Mouse (Mus musculus) right cerebral cortex, postnatal 25 days (tissue): Measurements from ENCODE around the gene Cgnl1.
"Not testable (repeated sequence)": the region's sequence is repeated elsewhere in the genome, so short reads cannot be mapped to it uniquely, and the experiment has no call there.

Experiments used
- DNase-seq: peaks from one replicate; pipeline ENCODE4 v3.0.0; 2022

Gene Cgnl1

DNA sequence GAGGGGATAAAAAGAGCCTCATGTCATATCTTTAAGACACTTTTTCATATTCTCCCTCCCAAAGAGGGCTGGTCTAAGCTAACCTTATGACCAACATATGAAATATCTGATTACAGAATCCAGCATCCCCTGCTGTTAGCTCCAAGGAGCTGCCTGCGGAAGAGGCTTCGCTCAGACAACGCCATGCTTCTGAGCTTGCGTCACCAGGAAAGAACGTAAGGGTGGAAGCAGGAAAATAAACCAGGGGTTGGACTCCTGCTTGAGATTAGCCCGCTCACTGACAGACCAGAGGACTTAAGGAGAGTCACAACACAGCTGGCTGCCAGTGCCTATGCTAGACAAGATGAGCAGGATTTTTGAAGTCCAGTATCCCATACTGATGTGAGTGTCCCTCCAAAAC lies 105.0 kb downstream of the Cgnl1 start:
- DNase-seq = no peak

DNA sequence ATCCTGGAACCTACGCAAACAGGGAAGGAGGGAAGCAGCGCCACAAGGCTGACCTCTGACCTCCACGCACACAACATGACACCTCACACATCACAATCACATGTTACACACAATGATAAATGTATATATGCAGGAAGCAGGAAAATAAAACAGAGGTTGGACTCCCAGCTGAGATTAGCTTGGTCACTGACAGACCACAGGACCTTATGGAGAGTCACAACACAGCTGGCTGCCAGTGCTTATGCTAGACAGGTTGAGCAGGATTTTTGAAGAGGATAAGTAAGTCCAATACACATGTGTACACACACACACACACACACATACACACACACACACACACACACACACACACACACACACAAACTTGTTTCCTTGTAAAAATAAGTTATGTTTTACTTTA lies 105.9 kb downstream of the Cgnl1 start:
- DNase-seq = no peak

DNA sequence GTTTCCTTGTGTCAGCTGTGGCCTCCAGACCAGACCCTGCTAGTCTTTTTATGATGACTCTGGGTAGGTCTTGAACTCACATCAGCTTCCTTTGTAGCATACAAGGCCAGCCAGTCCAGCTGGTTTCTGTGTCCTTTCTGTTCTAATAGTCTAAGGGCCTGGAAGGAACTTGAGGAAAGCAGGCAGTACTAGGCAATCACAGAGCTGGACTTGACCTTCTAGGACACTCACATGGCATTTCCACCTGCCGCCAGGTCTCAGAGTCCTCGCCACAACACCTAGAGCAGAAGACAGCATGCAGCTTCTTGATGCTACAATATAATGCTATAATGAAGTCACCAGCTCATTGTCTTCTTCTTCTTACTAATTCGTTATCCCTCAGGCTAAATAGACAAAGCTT lies 106.5 kb downstream of the Cgnl1 start:
- no peak for DNase-seq

DNA sequence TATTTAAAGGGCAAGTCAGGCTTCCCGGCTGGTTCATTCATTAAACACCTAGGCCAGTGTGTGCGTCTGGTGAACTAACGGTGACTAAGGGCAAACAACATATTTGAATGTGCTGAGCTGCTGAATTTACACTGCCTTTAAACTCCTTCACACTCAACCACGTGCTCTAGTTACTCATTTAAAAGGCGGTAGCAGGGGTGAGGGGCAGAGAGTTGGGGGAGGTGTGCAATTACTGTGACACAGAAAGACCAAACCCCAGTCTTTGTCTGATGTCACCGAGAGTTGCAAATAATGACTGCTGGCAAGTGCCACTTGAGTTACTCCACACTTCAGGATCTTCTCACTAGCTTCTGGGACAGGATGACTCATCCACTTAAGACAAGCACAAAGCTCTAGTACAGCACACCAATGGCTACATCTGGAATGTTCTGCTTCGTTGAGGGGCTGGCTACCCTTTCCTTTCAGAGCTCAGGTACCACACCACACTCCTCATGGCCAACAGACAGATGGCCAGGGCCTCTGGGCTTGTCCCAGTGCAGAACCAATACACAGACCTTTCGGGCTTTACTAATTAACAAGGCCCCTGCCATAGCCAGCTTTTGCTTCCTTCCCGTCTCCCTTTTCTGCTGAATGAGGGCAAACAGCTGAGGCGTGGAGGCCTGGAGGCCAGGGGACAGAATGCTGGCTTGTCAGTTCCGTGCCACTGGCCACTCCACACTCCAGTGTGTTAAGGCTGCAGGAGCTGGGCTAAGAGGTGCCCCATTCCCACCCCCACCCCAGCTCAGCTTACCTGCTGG lies 107.8 kb downstream of the Cgnl1 start:
- DNase-seq = no peak

DNA sequence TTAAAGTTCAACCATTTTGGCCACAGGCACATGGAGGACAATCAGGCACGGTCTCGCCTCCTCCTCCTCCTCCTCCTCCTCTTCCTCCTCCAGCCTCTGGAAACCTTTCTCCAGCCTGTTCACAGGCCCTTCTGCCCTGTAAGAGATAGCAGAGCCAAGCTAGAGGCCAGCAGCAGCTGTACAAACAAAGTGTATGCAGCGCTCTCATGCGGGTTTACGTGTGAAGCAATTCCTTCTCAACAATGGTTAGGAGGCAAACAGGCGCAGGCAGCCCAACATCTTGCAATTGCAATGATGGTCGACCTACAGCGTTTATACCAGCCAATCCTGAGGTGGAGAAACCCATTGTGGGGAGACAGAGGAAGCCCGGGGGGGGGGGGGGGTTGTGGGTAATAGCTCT lies 110.9 kb downstream of the Cgnl1 start:
- no peak for DNase-seq

DNA sequence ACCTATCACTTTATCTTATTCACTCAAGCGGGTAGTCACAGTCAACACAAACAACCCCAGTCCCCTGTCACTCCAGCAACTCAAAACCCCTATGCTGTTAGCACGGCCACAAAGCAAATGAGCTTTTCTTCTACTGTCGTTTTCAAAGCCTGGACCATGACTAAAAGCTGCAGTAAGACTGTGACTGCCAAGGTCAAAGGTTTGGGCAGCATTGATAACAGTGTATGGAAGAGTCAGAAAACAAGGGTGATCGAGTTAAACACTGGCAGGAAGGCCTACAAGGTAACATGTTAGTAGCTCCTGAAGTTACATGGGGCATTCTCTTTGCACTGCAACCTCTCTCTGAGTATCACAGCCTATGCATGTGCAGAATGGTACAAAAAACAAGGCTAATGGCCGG lies 111.7 kb downstream of the Cgnl1 start:
- DNase-seq = no peak

DNA sequence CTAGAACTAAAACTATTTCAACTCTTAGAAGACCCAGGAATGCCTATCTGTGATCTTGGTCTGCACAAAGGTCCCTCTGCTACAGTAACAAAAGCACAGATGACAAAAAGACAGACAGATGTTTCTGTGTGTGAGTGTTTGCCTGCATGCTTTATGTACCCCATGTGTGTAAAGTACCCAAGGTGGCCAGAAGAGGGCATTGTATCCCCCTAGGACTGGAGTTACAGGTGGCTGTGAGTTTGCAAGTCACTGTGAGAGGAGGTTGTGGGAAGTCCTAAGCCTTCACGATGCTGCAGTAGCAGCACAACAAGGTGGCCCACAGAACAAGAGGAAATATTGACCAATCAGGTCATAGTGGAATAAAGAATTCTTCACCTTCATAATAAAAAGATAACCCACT lies 114.2 kb downstream of the Cgnl1 start:
- DNase-seq = no peak

DNA sequence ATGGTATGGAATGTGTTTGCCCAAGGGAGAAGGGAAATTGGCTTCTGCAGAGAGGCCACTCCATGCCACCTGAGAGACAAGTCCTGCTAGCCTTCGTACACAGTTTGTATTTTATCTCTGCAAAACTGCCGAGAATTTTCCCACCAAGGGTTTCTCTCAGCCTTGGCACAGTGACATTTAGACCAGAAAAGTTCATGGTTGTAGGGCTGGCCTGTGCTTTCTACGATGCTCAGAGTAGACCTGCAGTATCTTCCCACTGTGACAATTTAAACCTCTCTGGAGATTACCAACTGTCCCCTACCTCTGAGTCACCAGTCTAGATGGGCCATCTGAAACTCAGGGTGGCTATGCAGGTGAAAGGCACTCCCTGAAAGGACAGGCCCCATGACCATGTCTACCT lies 116.5 kb downstream of the Cgnl1 start:
- DNase-seq = no peak

DNA sequence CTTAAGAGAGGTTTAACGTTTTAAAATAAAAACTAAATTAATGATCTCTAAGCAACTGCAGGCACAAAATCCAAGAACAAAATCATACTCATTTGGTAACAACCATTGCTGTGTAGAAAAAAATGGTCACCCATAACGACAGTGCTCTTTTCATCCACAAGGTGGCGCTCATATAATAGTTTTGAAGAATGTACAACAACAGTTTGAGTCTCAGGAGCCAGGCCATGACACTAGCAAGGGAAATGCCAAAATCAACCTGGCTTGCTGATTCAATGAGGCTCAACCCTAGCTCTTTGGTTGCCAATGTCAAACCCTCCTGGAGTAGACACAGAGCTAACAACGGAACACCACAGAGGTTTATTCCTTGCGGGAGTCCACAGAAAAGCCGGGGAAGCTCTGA lies 125.3 kb downstream of the Cgnl1 start:
- DNase-seq = peak; percentile 55

DNA sequence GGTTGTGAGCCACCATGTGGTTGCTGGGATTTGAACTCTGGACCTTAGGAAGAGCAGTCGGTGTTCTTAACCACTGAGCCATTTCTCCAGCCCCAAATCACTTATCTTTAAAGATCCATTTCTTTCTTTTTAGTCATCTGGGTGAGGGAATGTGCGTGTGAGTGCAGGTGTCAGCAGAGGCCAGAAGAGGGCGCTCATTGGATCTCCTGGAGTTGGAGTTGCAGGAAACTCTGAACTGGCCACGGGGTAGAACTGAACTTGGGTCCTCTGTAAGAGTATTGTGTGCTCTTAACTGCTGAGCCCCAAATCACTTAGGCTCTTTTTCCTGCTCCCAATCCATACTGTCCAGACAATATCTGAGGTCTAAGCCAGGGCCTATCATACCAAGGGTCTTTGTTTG lies 127.8 kb downstream of the Cgnl1 start:
- DNase-seq = no peak

DNA sequence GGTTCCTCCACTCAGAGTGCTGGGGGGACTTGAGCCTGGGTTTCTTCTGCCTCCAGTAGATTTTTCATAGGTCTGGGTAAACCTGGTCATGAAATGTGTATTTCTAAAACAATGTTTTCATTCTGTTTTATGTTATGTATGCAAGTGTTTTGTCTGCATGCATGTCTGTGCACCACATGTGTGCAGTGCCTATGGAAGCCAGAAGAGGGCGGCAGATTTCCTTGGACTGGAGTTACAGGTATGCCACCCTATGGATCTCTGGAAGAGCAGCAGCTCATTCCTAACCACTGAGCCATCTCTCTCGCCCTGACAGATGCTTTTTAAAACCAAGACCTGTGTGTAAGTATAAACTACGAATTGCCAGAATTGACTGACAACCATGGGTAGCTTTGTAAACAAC lies 129.1 kb downstream of the Cgnl1 start:
- no peak for DNase-seq

DNA sequence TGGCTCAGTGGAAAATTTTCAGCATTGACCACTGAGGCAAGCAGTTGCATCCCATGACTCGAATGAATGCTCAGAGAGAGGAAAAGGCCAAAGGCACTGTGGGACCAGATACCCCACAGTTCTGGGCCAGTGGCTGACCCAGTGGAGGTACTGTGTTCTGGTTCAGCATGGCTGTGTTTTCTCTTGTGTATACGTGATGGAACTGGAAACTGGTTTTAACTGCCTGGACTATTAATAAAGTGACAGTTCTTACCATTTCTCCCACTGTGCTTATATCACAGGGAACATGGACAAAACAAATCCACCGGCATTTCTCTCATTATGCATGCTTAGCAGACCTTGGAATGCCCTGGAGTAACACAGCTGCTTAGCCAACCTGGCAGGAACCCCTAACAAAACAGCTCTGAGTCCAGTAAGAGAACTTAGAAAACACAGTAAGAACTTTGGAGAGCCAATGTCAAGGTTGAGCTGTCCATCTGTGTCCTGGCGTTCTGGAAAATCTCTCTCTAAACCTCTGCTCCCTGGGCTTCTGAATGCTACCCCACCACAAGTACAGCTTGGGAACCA lies 131.0 kb downstream of the Cgnl1 start:
- DNase-seq = no peak

DNA sequence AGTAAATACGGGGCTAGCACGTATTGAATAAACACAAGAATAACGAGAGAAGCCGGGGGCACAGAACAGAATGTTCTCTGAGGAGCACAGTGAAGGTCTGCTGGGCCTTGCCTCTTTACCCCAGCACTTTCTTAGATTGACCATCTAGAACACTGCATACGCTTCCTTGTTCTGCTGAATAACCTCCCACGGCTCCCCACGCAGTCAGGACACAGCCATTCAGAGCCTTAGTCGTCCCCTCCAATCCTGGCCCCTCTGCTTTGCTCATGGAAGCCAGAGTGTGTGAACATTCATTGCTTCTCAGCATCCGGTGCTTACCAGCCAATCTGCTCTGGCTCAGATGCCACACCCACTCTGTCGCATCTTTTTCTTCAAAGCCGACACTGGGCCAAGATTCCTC lies 133.2 kb downstream of the Cgnl1 start:
- no peak for DNase-seq

DNA sequence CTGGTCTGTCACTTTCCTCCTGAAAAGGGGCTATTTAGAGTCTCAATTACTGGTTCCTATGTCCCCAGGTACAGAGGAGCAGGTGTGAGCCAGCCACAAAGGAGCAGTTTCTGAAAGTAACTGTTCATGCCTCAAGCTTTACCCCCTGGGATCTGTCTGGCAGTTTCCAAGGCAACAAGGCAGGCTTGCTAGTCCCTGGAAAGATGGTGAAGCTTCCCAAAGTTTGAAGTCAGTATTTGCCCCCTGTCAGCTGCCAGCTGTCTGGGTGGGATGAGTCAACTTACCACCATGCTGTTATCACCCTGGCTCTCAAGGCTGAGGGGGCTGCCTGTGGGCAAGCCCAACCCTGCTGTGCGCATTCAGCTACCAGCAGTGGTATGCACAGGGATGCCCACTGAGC lies 134.5 kb downstream of the Cgnl1 start:
- no peak for DNase-seq

DNA sequence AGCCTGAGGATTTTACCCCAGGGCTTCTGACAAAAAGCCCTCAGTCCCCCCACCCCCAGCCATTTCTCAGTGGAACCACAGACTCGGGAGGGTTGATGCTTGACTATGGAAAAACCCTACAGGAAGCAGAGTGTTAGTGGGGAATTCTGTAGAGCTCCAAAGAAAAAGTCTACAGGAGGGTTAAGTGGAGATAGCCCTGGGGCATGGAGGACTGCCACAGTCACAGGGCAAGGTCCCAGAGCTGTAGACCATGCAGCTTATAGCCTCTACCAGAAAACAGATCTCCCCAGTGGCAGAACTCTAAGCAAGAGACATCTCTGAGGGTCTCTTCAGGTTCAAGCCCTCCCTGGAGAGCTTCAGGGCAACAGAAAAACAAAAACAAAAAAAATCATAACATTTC lies 135.8 kb downstream of the Cgnl1 start:
- no peak for DNase-seq

DNA sequence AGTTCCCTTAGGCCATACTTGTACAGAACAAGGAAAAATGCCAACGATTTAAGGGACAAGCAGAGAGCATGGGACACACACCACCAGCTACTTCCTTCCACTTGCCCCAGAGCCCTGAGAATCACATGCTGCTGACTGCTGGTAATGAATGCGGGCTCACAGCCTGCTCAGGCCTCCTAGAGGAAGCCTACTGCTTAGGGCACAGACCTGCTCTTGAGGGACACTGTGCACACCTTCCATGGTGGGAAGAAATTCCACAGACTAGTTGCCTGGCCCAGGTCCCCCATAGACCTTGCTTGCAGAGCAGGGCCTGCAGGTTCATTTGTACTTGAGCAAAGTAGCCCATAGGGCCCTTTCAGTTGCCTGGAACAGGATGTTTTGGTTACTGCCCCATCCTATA lies 136.5 kb downstream of the Cgnl1 start:
- no peak for DNase-seq

DNA sequence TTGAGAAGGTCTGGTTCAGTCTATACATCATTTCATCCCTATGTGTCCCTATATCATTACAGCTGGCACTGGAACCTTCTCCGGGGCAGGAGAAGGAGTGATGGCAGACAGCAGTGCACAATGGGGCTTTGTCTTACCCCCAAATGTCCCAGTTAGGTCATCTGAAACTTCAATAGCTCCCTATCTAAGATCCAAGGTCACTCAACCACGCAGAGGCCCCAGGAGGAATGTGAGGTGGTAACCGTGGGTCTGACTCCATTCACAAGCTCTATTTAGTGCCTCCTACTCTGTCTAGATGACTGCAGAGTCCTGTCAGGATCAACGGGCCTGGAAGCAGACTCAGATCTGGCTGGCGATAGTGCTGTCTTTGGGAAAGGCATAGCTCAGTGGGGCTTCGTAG lies 142.5 kb downstream of the Cgnl1 start:
- no peak for DNase-seq

DNA sequence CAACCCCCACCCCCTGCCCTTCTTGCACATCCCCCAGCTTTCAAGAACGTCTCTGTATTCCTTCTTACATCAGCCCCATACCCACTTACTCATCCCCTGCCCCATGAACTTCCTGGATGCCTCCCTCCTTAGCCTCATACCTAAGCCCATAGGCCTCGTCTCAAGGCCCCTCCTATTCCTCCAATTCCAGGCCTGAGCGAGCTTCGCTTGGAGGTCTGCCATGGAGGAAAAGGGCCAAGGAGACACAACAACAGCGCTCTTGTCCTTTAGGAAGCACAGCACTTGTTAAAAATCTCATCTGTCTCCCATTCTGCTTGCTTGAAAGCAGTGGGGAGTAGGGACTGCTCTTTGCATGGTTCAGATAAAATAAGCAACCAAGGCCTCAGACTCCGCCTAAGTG lies 143.1 kb downstream of the Cgnl1 start:
- no peak for DNase-seq

DNA sequence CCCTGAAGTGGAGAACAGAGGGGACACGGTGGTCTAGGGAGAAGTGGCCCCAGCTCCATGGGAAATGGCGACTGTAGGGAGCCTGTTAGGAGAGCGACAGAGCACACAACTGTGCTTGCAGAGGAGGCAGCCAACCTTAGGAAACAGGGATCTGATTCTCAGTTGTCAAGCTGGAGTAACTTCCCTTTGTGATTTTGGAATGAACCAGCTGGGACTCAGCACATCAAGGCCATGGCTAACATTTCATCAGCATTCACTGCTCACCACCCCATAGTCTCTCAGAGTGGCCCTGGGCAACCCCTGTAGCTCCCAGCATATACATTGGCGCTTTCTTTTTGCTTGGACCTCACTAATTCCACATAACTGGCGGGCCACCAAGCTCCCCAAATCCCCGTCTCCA lies 145.4 kb downstream of the Cgnl1 start:
- no peak for DNase-seq

DNA sequence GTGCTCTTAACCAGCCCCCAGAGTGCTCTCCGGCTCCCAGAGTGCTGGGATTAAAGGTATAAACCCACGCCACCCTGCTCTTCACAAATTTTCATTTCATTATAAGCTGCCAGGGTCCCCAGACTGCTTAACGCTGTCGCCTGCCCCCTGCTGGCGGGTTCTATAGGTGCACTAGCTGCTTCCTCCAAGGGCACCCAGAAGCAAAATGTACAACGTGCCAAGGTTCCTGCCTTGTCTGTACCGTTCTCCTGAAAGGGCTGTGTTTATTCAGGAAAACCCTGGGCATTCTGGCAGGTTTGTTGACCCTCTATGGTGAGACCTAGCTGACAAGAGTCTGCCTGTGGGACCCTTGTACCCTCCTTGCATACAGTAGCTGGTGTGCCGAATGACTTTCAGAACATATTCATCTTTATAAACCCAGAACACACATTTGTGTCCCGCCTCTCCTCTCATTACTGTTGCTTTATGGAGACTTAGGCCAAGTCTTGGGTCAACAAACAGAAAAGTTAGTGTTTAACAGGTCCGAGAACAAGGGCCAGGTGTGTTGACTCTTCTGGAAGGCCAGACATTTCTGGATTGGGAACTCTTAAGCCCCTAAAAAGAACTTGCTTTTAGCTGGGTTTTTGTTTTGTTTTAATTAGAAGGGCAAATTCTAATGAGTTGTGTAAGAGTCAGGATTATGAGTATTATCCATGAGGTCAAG lies 146.5 kb downstream of the Cgnl1 start:
- no peak for DNase-seq

DNA sequence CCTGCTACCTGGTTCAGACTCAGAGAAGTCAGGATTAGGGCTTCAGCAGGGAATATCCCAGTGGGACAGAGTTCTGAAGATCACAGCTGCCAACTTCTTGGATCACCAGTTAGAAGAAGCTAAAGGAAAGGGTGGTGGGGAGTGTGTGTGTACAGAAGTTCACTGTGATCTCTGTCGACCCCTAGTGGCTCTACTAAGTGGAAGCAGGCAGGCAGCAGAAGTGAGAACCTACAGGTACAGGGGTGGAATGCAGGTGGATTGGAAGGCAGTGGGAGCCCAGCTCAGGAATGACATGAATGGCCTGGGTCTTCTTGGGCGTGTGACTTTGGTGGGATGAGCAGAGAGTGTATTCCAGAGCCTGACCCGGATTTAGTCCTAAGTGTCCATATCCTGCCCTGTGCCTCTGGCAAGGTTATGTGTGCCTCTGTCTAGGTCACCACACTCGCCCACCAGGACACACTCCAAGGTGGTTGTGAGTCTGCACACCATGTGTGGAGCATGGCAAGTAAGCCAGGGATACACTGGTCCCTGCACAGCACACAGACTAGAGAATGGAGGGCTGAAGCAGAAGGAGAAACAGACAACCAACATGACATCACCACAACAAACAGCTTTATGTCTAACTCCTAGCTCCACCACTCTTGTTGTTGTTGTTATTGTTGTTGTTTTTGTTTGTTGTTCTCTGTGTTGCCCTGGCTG lies 147.4 kb downstream of the Cgnl1 start:
- DNase-seq = no peak

DNA sequence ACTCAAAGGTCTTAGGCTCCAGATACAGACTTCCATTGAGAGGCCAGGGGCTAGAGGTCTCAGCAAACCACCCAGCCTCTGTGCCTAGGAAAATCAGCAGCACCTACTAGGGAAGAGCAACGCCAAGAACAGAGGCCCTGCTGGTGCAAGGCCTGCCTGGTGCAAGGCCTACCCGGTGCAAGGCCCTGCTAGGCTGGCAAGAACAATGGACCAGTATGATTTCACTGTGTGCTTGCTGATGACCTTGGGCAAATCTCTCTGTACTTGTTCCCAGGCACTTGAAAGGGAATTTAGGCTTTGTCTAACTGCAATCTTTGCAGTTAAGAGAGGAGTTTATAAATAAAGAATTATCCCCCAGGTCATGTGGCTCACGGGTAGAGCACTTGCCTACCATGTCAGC lies 148.8 kb downstream of the Cgnl1 start:
- DNase-seq = no peak

DNA sequence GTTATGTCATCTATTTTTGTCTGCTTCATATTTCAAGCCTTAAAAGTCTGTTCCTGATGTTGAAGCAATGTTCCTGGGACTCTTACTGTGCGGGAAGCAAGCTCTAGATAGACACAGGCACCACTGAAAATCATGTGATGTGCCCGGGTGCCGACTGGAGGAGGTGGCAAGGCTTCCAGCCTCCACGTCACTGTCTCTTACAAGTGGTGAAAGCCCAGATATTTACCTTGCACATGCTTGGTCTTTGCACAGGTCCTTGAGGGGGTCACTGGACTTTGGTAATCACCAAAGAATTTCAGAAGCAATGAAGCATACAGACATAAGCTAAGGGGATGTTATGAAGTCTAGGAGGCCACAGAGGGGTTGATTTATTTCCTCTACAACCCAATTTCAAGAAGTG lies 149.4 kb downstream of the Cgnl1 start:
- no peak for DNase-seq

DNA sequence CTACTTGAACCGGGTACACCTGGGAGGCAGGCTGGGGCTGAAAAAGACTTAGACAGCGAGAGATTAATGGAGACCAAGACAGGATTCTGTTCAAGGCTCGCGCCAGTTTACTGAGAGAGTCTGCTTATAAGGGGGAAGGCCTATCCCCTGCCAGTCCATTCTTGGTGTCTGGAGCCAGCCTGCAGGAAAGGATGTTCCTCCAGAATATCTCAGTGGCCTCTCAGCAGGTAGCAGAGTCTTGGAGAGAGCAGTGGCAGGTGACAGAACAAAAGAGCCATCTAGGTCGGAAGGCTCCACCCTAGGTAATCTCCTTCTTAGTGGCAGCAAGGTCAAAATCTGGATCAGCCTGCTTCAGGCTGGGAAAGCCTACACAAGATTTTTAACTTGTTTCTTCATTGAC lies 151.3 kb downstream of the Cgnl1 start:
- not testable (repeated sequence) for DNase-seq
